Mouse (Mus musculus): ENCODE measurements around the gene Hs6st3. TPM values are rescaled to one million over a fixed set of nuclear protein-coding genes. Genes with fewer than 3 reads are reported as not detected.

The Hs6st3 gene
- polyA plus RNA-seq, 1 experiment from 2014 or later = not detected

GRCm38 (mm10) chr14:119629127-119629526, 491.0 kb downstream of the Hs6st3 start:
- no peak for DNase-seq
- no peak overlapping the region for H3K4me2 ChIP-seq (ENCODE audit: low read depth, low read length)
- WGBS (ENCODE audit: insufficient replicate concordance) = 61% methylated on average over 1 of the region's 1 CpGs
- no peak overlapping the region for H3K27ac ChIP-seq (ENCODE audit: low read depth)
- H3K9me3 ChIP-seq (ENCODE audit: low read length) = no peaks in the 10 kb centered on the region
- TF ChIP-seq EP300 (IDR thresholded peaks at IDR 0.05; ENCODE audit: low read depth) (no peak), CTCF (IDR thresholded peaks at IDR 0.05; ENCODE audit: low read depth) (no peak)
- no peak overlapping the region for H3K4me3 ChIP-seq (ENCODE audit: low read depth, low read length)
- H3K36me3 ChIP-seq (replicated peaks; ENCODE audit: insufficient read depth, low read length) = no peaks in the 10 kb centered on the region
- ATAC-seq = no peak
- H3K4me1 ChIP-seq (ENCODE audit: insufficient read depth) = no peaks in the 10 kb centered on the region
- H3K27me3 ChIP-seq (ENCODE audit: insufficient read depth, low read length) = no peaks in the 10 kb centered on the region
- no peak overlapping the region for H3K9ac ChIP-seq (replicated peaks)

DNA sequence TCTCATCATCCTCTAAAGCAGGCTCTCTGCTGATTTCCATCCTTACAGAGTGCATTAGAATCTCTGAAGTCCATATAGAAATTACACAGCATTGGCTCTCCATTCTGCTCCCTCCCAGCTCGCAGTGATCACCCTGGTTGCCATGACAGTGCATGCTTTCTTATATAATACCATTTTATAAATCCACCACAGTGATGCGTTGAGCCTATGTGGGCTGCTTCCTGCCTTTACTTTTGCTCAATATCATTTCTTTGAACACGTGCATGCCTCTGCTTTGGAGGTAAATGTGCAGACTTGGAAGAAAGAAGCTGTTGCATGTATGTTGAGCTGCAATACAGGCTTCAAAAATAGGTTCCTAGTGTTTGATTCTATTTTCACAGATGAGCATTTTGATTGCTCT, 494.9 kb downstream of the Hs6st3 start:
- TF ChIP-seq EP300 (IDR thresholded peaks at IDR 0.05; ENCODE audit: low read depth) = no peak
- no peak for TF ChIP-seq CTCF (IDR thresholded peaks at IDR 0.05; ENCODE audit: low read depth)
- Histone ChIP-seq H3K9me3 (ENCODE audit: low read length) (no peaks in the 10 kb centered on the region), H3K4me1 (ENCODE audit: insufficient read depth) (no peaks in the 10 kb centered on the region), H3K4me2 (ENCODE audit: low read depth, low read length) (no peak overlapping the region), H3K4me3 (ENCODE audit: low read depth, low read length) (no peak overlapping the region), H3K9ac (replicated peaks) (no peak overlapping the region), H3K27ac (ENCODE audit: low read depth) (no peak overlapping the region), H3K27me3 (ENCODE audit: insufficient read depth, low read length) (no peaks in the 10 kb centered on the region), H3K36me3 (replicated peaks; ENCODE audit: insufficient read depth, low read length) (no peaks in the 10 kb centered on the region)
- no peak for ATAC-seq
- WGBS (ENCODE audit: insufficient replicate concordance) = 61% methylated on average over 3 of the region's 3 CpGs
- DNase-seq = no peak

DNA sequence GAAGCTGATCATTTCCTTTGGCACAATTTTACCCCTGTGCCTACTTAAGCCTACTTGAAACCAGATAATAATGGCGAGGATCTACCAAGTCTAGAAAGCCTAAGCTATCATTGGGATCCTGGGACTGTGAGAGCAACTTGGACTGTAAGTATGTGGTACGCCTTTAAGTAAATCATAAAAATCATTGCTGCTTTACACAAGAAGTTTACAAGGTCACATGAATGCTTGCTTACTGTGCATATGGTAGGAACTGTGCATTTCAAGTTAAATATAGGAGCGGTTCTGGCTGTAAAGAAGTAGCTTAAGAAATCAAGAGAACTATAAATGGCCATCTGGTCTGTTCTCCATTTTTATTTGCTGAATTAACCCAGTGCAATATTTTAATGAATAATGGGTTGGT, 495.5 kb downstream of the Hs6st3 start:
- Histone ChIP-seq H3K36me3 (replicated peaks; ENCODE audit: insufficient read depth, low read length) (no peaks in the 10 kb centered on the region), H3K9me3 (ENCODE audit: low read length) (no peaks in the 10 kb centered on the region), H3K9ac (replicated peaks) (no peak overlapping the region), H3K27ac (ENCODE audit: low read depth) (no peak overlapping the region), H3K4me3 (ENCODE audit: low read depth, low read length) (no peak overlapping the region), H3K4me1 (ENCODE audit: insufficient read depth) (no peaks in the 10 kb centered on the region), H3K27me3 (ENCODE audit: insufficient read depth, low read length) (no peaks in the 10 kb centered on the region), H3K4me2 (ENCODE audit: low read depth, low read length) (no peak overlapping the region)
- DNase-seq (no peak), ATAC-seq (no peak)
- 76% methylated on average over 3 of the region's 3 CpGs for WGBS (ENCODE audit: insufficient replicate concordance)
- TF ChIP-seq EP300 (IDR thresholded peaks at IDR 0.05; ENCODE audit: low read depth) (no peak), CTCF (IDR thresholded peaks at IDR 0.05; ENCODE audit: low read depth) (no peak)

DNA sequence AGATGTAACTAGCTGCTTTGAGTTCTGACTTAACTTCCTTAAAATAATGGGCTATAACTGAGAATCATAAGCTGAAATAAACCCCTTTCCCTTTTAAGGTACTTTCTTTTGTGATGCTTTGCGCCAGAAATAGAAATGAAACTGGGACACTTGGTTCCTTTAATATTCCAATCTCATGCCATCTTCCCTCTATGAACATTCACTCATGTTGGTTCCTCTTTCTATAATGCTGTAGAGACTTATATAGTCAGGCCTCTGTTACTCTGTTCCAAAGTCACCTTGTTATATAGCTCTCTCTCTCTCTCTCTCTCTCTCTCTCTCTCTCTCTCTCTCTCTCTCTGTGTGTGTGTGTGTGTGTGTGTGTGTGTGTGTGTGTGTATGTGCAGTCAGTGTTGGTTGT, 504.7 kb downstream of the Hs6st3 start:
- no peaks in the 10 kb centered on the region for H3K27me3 ChIP-seq (ENCODE audit: insufficient read depth, low read length)
- no peak overlapping the region for H3K9ac ChIP-seq (replicated peaks)
- H3K4me3 ChIP-seq (ENCODE audit: low read depth, low read length) = no peak overlapping the region
- H3K9me3 ChIP-seq (ENCODE audit: low read length) = 0 out of 2 replicates have a peak, but pooled peaks cover 2% of the 10 kb centered on the region
- no peaks in the 10 kb centered on the region for H3K4me1 ChIP-seq (ENCODE audit: insufficient read depth)
- no peak for TF ChIP-seq CTCF (IDR thresholded peaks at IDR 0.05; ENCODE audit: low read depth)
- no peak for TF ChIP-seq EP300 (IDR thresholded peaks at IDR 0.05; ENCODE audit: low read depth)
- H3K27ac ChIP-seq (ENCODE audit: low read depth) = no peak overlapping the region
- WGBS (ENCODE audit: insufficient replicate concordance) = 79% methylated on average over 1 of the region's 1 CpGs
- no peak for DNase-seq
- no peaks in the 10 kb centered on the region for H3K36me3 ChIP-seq (replicated peaks; ENCODE audit: insufficient read depth, low read length)
- H3K4me2 ChIP-seq (ENCODE audit: low read depth, low read length) = no peak overlapping the region
- ATAC-seq = no peak

DNA sequence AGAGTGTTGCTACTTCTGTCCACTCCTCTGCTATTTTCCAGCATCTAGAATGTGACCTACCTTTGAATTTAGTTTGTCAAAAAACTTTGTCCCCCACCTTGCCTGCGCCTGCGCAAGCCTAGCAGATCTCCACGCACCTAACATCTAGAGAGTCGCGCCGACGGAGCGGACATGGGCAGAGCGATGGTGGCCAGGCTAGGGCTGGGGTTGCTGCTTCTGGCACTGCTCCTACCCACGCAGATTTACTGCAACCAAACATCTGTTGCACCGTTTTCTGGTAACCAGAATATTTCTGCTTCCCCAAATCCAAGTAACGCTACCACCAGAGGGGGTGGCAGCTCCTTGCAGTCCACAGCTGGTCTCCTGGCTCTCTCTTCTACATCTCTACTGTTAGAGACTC, 505.7 kb downstream of the Hs6st3 start:
- Histone ChIP-seq H3K9me3 (ENCODE audit: low read length) (0 out of 2 replicates have a peak, but pooled peaks cover 2% of the 10 kb centered on the region), H3K4me3 (ENCODE audit: low read depth, low read length) (no peak overlapping the region), H3K4me2 (ENCODE audit: low read depth, low read length) (no peak overlapping the region), H3K27ac (ENCODE audit: low read depth) (no peak overlapping the region), H3K4me1 (ENCODE audit: insufficient read depth) (no peaks in the 10 kb centered on the region), H3K27me3 (ENCODE audit: insufficient read depth, low read length) (no peaks in the 10 kb centered on the region), H3K9ac (replicated peaks) (no peak overlapping the region), H3K36me3 (replicated peaks; ENCODE audit: insufficient read depth, low read length) (no peaks in the 10 kb centered on the region)
- TF ChIP-seq EP300 (IDR thresholded peaks at IDR 0.05; ENCODE audit: low read depth) (no peak), CTCF (IDR thresholded peaks at IDR 0.05; ENCODE audit: low read depth) (no peak)
- 89% methylated on average over 12 of the region's 12 CpGs for WGBS (ENCODE audit: insufficient replicate concordance)
- no peak for DNase-seq
- ATAC-seq = no peak

DNA sequence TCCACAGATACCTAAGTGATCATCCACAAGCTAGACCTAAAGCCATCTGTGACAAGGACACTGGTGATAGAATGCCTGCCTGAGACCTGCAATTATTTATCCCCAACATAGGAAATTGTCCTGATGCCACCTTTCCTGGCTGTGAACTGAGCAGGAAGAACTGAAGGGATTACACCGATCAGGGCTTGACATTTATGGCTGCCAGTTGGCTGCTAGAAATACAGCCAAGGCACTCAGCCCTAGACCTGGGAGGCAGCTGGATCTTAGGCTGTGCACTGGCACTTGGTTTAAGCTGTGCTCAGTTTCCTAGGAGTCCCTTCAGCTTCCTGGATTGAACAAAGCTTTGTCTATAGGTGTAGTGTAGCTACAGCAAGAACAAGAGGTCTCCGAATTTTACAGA, 518.8 kb downstream of the Hs6st3 start:
- H3K4me1 ChIP-seq (ENCODE audit: insufficient read depth) = no peaks in the 10 kb centered on the region
- ATAC-seq (no peak), DNase-seq (no peak)
- H3K27me3 ChIP-seq (ENCODE audit: insufficient read depth, low read length) = no peaks in the 10 kb centered on the region
- 60% methylated on average over 2 of the region's 2 CpGs for WGBS (ENCODE audit: insufficient replicate concordance)
- no peak overlapping the region for H3K4me2 ChIP-seq (ENCODE audit: low read depth, low read length)
- no peak overlapping the region for H3K27ac ChIP-seq (ENCODE audit: low read depth)
- H3K9ac ChIP-seq (replicated peaks) = no peak overlapping the region
- TF ChIP-seq CTCF (IDR thresholded peaks at IDR 0.05; ENCODE audit: low read depth) (no peak), EP300 (IDR thresholded peaks at IDR 0.05; ENCODE audit: low read depth) (no peak)
- no peaks in the 10 kb centered on the region for H3K36me3 ChIP-seq (replicated peaks; ENCODE audit: insufficient read depth, low read length)
- no peak overlapping the region for H3K4me3 ChIP-seq (ENCODE audit: low read depth, low read length)
- H3K9me3 ChIP-seq (ENCODE audit: low read length) = no peaks in the 10 kb centered on the region

- DNase-seq (no peak), ATAC-seq (no peak)
- WGBS (ENCODE audit: insufficient replicate concordance) = 81% methylated on average over 5 of the region's 5 CpGs
Observed at GRCm38 (mm10) chr14:119665741-119666141, 527.6 kb downstream of the Hs6st3 start.

More at GRCm38 (mm10) chr14:119665741-119666141, 527.6 kb downstream of the Hs6st3 start:
- no peak overlapping the region for H3K4me3 ChIP-seq (ENCODE audit: low read depth, low read length)
- H3K9me3 ChIP-seq (ENCODE audit: low read length) = no peaks in the 10 kb centered on the region
- H3K27me3 ChIP-seq (ENCODE audit: insufficient read depth, low read length) = no peaks in the 10 kb centered on the region
- no peak overlapping the region for H3K4me2 ChIP-seq (ENCODE audit: low read depth, low read length)
- no peaks in the 10 kb centered on the region for H3K36me3 ChIP-seq (replicated peaks; ENCODE audit: insufficient read depth, low read length)
- H3K9ac ChIP-seq (replicated peaks) = no peak overlapping the region
- TF ChIP-seq EP300 (IDR thresholded peaks at IDR 0.05; ENCODE audit: low read depth) (no peak), CTCF (IDR thresholded peaks at IDR 0.05; ENCODE audit: low read depth) (no peak)
- no peak overlapping the region for H3K27ac ChIP-seq (ENCODE audit: low read depth)
- no peaks in the 10 kb centered on the region for H3K4me1 ChIP-seq (ENCODE audit: insufficient read depth)
